Mouse (Mus musculus) urinary bladder, adult 2 months (tissue): Measurements from ENCODE around the gene Mrpl48. TPM values are rescaled to one million over a fixed set of nuclear protein-coding genes. Genes with fewer than 3 reads are reported as not detected.

Source experiments
- DNase-seq: peaks from one replicate; pipeline ENCODE4 v3.0.0; 2022; ENCODE audit warnings: low spot score
- polyA plus RNA-seq: library from polyadenylated mRNA; depleted of rRNA; stranded (reverse); fragments of >200 nt; gene quantifications from 2 replicates; pipeline ENCODE4 v1.2.3, GENCODE M21; 2012; rRNA removed

The Mrpl48 gene
- polyA plus RNA-seq, 1 experiment, result 54.3 TPM

DNA sequence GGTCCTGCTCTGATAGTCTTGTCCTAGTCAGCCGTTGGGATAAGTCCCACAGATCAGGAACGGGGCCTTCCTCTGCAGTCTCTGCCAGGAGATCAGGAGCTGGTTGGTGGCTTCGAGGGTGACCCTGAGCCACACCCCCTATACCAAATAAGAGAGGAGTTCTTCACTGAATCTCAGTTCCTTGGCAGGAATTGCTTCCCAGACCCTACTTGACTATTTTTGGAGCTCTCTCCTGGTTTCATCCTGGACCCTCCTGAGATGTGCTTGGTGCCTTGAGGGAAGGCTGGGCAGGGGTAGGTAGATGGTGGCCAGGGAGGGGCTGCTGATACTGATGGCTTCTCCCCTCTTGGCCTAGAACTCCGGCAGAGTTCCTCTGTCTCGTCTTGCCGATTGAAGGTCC, 111.7 kb downstream of the Mrpl48 start:
- no peak for DNase-seq

Other genes starting within 250 kb of the Mrpl48 start
- gene C2cd3, start 236.1 kb downstream of the Mrpl48 start, polyA plus RNA-seq, result 14.7 and 17.2 TPM in 2 replicates
- gene Ppme1, start 236.0 kb downstream of the Mrpl48 start, polyA plus RNA-seq, result 54.4 and 63.6 TPM in 2 replicates
- gene Ucp3, start 135.3 kb downstream of the Mrpl48 start, polyA plus RNA-seq, result 0.49 and 1.3 TPM in 2 replicates
- gene Ucp2, start 115.0 kb downstream of the Mrpl48 start, polyA plus RNA-seq, result 209 and 247 TPM in 2 replicates
- 1.1 and 1.7 TPM in 2 replicates for gene Dnajb13, start 93.3 kb downstream of the Mrpl48 start, polyA plus RNA-seq
- 21.4 and 23.7 TPM in 2 replicates for gene Coa4, start 71.2 kb downstream of the Mrpl48 start, polyA plus RNA-seq
- 72.7 and 84.8 TPM in 2 replicates for gene Rab6a, start 891 bp downstream of the Mrpl48 start, polyA plus RNA-seq
- 28.5 and 28.8 TPM in 2 replicates for gene Plekhb1, start 54.1 kb upstream of the Mrpl48 start, polyA plus RNA-seq
- gene Fam168a, start 98.3 kb upstream of the Mrpl48 start, polyA plus RNA-seq, result 31.8 and 38.7 TPM in 2 replicates